Mouse (Mus musculus) T-helper 2 cell (primary cell): ENCODE data around the gene Ppp2r5b.

Experiments used
- in situ Hi-C: fragments of 300-600 bp; cut with MboI, MseI; formaldehyde crosslinking; loops from one replicate; pipeline ENCODE4 v1.15.1; 2025; ENCODE audit warnings: high pct_unique_total_duplicates

Gene Ppp2r5b

GRCm38 (mm10) chr19:6235084-6236052, at the start of gene Ppp2r5b:
TSS of gene Ppp2r5b (minus strand) at chr19:6235872.
- in situ Hi-C loops = loop anchor here (10.0 kb wide), 1 partner anchor 251 kb away; the partner anchor contains the start of gene Slc22a20

GRCm38 (mm10) chr19:6285226-6285625, 49.6 kb upstream of the Ppp2r5b start:
- in situ Hi-C loops = no loop called here

- in situ Hi-C loops = no loop called here
Observed at GRCm38 (mm10) chr19:6284502-6284901, 48.8 kb upstream of the Ppp2r5b start.

- in situ Hi-C loops = no loop called here
Observed at GRCm38 (mm10) chr19:6283001-6283400, 47.3 kb upstream of the Ppp2r5b start.

GRCm38 (mm10) chr19:6281122-6282020, 45.7 kb upstream of the Ppp2r5b start:
- in situ Hi-C loops = no loop called here

GRCm38 (mm10) chr19:6280554-6280953, 44.9 kb upstream of the Ppp2r5b start:
- in situ Hi-C loops = no loop called here

- in situ Hi-C loops = no loop called here
Observed at GRCm38 (mm10) chr19:6279481-6280144, 43.9 kb upstream of the Ppp2r5b start.

GRCm38 (mm10) chr19:6278439-6279073, 42.9 kb upstream of the Ppp2r5b start:
- in situ Hi-C loops = no loop called here

- in situ Hi-C loops = no loop called here
Observed at GRCm38 (mm10) chr19:6277661-6278438, 42.2 kb upstream of the Ppp2r5b start.

GRCm38 (mm10) chr19:6276426-6277421, 41.1 kb upstream of the Ppp2r5b start, which contains the start of gene Ehd1:
TSS of gene Ehd1 (plus strand) at chr19:6276725.
- in situ Hi-C loops = no loop called here

- in situ Hi-C loops = no loop called here
Observed at GRCm38 (mm10) chr19:6275740-6276389, 40.2 kb upstream of the Ppp2r5b start.

GRCm38 (mm10) chr19:6273998-6274608, 38.4 kb upstream of the Ppp2r5b start:
- in situ Hi-C loops = loop anchor here (5.0 kb wide), 2 partner anchors 33 to 63 kb away; partner anchors contain the start of gene Cdc42bpg

- in situ Hi-C loops = loop anchor here (5.0 kb wide), 2 partner anchors 34 to 64 kb away; partner anchors contain the start of gene Cdc42bpg
Observed at GRCm38 (mm10) chr19:6273592-6273991, 37.9 kb upstream of the Ppp2r5b start.

- in situ Hi-C loops = loop anchor here (5.0 kb wide), 2 partner anchors 35 to 65 kb away; partner anchors contain the start of gene Cdc42bpg
Observed at GRCm38 (mm10) chr19:6272738-6273137, 37.1 kb upstream of the Ppp2r5b start.

GRCm38 (mm10) chr19:6272053-6272452, 36.4 kb upstream of the Ppp2r5b start:
- in situ Hi-C loops = loop anchor here (5.0 kb wide), 2 partner anchors 35 to 65 kb away; partner anchors contain the start of gene Cdc42bpg

- in situ Hi-C loops = loop anchor here (5.0 kb wide), 2 partner anchors 36 to 66 kb away; partner anchors contain the start of gene Cdc42bpg
Observed at GRCm38 (mm10) chr19:6271206-6271605, 35.5 kb upstream of the Ppp2r5b start.

GRCm38 (mm10) chr19:6270661-6271060, 35.0 kb upstream of the Ppp2r5b start:
- in situ Hi-C loops = loop anchor here (5.0 kb wide), 2 partner anchors 37 to 67 kb away; partner anchors contain the start of gene Cdc42bpg
